Mouse (Mus musculus) ovary, postnatal 10 days (tissue): ENCODE measurements at regions not wholly inside any gene's neighbourhood (a gene's known extent, or its start where the extent isn't known, plus 50 kb on each side); places are given as distances from the start of the nearest gene placed in this dataset.

ENCODE experiments used
- DNase-seq: peaks from one replicate; pipeline ENCODE4 v3.0.0; 2022; ENCODE audit warnings: low spot score

- no peak for DNase-seq
Observed at GRCm38 (mm10) chr19:15214651-15215050, 616.8 kb upstream of the Tle4 start.

DNA sequence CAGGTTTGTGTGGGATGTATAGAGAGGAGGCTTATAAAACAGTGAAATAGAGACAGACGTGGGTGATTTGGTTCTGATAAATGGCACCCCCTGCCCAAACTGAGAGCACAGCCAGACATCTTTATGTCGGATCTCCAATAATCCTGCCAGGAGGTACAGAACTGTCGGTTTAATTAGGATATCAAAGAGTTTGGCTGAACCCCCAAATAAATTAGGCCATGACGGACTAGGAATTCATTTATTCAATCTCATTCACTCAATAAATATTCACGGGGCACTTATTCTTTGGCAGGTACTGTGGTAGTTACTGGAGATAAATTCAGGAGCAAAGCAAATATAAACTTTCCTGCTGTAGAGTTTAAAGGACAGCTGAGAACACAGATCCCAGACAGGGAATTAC lies 615.0 kb upstream of the Tle4 start:
- no peak for DNase-seq

- DNase-seq = no peak
Observed at GRCm38 (mm10) chr19:15203039-15203438, 605.2 kb upstream of the Tle4 start.

- no peak for DNase-seq
Observed at GRCm38 (mm10) chr19:15201262-15201661, 603.4 kb upstream of the Tle4 start.

DNA sequence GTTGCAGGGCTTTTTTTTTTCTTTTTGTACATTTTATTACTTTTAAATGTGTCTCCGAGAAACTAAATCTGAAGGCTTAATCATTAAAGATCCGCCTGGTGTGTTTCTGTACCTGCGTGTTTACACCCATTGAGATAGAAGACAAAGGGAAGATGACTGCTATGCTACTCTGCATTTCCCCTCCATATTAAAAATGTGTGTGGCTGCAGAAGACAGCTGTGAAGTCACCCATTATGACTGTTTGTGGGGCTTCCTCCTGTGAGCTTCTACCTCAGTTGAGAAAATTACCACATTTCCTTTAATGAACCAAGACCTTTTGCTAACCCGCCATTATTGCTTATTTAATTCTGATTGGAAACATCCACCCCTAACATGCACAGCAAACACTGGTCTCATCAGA lies 602.9 kb upstream of the Tle4 start:
- DNase-seq = no peak

GRCm38 (mm10) chr19:15200361-15200760 lies 602.5 kb upstream of the Tle4 start:
- no peak for DNase-seq

DNA sequence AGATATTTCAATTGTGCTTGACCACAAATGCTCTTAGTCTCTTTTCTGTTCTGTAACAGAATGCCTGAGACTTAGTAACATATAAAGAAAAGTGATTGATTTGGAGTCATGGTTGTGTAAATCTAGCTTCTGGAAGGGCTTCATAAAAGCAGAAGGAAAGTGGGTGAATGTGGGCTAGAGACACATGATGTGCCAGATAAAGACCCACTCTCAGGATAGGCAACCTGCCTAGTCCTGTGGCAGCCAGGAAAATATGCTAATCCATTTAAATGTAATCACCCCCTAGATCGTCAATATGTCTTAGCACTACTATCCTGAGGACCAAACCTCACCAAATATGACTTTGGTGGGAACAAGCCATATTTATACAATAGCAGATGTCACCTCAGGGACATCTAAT lies 601.8 kb upstream of the Tle4 start:
- no peak for DNase-seq

DNA sequence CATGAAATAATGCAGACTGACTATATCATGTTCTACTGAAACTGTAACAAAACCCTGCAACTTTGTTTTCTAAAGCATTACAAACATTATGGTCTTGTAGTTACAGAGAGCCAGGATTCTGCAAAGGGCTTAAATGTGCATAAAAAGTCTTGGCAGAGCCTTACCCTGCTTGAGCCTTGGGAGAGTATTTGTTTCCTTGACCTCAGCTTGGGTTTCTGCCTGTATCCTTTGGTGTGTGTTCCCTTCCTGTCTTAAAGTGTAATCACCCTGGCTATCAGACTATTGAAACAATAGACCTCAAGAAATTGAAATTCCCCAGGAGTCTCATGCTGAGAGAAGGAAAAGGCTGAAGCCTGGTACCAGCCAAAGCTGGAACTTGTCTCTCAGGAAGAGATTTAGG lies 577.4 kb upstream of the Tle4 start:
- no peak for DNase-seq

DNA sequence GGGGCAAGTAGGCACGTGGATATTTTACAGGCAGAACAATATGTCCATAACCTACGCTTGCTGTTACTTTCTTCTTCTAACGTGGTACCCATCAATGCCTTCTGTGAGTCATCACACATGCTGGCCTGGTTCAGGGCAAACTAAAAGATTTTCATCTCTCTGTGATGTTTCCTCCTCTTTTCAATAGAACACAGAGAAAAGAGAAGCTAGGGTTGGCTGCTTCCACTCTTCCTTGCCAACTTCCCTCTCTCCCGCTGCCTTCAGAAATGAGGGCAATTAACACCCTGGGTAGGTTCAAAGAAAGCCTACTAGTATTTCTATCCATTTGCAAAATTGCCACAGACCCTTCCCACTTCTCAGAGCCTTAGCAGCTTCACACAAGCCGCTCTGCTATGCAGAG lies 575.5 kb upstream of the Tle4 start:
- DNase-seq = no peak

DNA sequence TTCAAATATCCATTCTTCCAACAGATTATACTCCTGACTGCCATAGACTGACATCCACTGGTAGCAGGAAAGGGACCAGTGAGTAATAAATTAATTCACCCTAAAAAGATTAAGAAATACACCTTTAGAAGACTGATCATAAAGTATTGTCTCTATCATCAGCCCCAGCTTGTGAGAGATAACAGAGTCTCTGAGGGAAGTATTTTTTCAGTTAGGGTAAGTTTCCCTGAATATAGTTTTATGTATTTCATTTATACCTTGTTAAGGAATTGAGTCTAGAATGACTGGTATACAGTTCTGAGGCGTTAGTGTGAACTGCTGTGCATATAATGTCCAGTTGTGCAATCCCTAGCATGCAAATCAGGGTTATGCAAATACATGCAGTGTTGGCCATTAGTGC lies 569.3 kb upstream of the Tle4 start:
- no peak for DNase-seq

DNA sequence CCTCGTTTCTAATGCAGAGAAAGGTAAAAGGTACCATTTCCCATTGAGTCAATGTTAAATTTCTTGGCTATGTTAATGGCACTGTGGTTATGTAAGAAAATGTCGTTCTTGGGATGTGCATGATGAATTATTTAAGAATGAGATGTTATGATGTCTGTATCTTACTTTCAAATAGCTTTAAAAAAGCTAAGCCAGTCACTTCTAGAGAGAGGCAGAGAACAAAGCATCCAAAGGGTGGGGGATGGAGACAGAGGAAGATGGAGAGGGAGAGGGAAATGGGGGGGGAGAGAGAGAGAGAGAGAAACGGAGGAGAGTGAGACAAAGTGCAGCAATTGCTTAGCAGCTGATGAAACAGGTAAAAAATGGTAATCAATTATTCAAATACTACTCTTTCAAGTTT lies 562.8 kb upstream of the Tle4 start:
- no peak for DNase-seq

DNA sequence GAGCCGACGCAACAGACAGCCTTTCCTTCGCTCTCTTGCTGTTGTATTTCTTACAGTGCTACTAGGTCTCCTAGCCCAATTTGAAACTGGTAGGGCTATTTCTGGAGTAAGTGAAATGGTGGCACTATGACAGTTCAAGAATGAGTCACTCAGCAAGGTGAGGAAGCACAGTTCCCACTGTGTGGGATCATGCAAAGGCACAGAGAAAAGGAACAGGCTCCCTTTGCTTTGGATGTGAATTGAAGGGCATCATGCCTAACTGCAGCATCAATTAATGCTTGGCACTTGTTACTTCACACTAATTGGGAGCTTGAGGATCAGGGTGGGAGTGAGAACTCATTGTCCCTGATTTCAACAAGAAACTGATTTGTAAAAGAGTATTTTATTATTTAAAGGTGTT lies 560.8 kb upstream of the Tle4 start:
- no peak for DNase-seq

GRCm38 (mm10) chr19:15158177-15158576 lies 560.3 kb upstream of the Tle4 start:
- no peak for DNase-seq

GRCm38 (mm10) chr19:15154693-15155092 lies 556.8 kb upstream of the Tle4 start:
- DNase-seq = no peak

- no peak for DNase-seq
Observed at GRCm38 (mm10) chr19:15146325-15146724, 548.5 kb upstream of the Tle4 start.

DNA sequence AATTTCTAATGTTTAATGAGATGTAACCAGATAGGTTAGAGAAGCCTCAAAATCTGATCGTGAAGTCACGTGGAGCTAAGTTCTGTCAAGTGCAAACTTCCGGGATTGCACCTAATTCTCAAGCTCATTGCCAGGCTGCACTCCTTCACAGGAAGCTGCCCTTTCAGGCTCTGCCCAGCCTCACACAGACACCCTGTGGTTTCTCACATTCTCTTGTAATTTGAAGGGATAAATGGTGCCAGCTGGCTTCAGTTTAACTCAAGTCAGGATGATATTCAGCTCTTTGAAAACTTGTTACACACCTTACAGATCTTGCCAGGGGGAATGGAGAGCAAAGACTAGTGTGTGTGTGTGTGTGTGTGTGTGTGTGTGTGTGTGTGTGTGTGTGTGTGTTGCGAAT lies 529.3 kb upstream of the Tle4 start:
- no peak for DNase-seq

DNA sequence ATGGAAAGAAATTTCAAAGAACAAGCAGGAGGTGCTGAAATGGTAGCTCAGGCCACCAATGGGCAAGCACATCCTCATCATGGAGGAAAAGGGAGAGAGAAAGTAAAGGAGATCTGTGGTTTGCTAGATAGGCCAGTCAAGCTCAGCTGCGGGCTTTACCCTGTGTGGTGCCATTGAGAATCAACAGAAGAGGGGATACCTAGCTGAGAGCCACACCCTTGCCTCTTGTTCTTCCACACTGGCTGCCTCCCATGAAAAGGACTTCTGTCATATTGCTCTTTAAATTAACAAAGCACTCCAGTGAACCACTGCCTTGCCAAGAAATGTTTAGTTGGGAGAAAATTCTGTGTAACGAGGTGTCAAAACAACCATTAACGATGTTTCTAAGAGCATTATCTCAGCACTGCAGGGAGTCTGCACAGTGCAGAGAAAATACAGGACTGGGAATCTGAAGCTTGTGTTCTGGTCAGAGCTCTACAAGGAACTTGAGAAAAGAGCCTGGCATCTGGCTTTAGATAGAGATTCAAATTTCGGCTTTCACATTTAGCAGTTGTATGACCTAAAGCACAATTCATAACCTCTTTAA lies 510.7 kb upstream of the Tle4 start:
- no peak for DNase-seq

DNA sequence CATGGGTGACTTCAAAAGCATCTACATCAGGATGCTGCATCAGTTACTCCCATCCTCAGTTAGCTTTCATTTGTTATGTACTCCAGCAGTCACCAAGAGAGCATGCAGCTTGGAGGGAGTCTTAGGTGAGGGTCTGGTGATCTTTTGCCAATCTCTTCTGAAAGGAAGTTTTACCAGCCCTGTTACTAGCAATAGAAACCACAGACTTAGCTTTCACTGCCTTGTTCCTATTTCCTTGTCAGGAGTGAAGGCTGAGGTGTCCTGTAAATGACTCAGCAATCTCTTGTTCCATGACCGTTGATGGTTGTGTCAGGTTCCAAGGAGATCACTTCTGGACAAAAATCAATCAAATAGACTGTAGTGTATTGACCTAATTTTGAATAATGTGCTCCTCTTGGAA lies 497.2 kb upstream of the Tle4 start:
- DNase-seq = no peak

DNA sequence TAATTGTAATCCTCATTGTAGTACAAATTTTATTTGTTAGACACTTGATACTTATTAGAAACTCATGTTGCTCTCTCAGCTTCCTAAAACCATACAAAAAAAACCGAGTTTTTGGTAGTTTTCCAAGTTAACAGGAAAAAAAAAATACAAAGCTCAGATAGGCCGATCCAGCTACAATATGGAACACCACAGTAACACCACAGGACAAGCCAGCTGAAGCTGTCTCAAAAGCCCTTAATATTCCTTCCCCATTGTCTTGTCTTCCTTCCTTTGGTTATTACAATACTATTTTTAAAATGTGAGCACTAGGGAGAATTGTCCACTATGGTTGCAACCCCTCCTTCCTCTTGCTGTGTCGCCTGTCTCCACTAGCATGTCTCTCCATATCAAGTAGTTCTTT lies 495.7 kb upstream of the Tle4 start:
- DNase-seq = no peak

DNA sequence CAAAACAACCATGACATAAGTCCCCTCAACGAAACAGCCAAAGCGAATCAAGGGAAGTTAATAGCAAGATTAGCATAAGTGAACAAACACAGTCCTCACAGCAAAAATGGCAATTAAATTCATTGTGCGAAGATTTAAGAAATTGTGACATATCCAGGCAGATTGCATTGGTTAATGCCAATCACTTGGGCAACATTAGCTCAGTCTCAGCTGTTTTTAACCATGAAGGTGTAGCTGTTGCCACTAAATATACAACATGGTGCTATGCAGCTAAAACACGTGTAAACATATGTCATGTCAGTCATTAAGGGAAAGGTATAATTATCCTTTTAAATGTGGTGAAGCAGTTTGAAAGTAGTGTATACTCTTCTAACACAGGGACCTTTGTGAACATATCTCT lies 482.8 kb upstream of the Tle4 start:
- no peak for DNase-seq

GRCm38 (mm10) chr19:15057801-15058200 lies 459.9 kb upstream of the Tle4 start:
- DNase-seq = no peak

DNA sequence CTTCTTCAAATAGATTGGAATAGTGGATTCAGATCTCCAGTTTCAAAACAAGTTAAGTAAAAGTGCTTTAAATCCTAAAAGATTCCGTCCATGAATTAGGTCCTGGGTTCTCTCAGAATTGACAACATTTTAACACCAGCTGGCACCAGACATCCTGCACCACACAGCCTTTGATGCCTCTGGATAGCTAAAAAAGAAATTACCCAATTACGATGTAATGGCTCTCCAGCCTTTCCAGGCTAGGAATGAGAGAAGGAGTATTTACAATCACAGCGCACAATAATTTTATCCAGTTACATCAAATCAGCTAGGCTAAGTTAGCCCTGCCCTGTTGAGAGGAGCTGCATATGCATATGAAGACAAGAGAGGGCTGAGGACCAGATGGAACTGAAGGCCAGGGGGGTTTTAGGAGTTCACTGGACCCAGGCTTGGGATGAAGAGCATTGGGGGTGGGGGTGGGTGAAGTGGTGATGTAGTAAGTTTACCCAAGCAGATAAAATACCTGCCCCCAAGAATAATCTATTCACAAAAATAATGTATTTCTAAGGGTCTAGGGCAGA lies 455.8 kb upstream of the Tle4 start:
- no peak for DNase-seq

DNA sequence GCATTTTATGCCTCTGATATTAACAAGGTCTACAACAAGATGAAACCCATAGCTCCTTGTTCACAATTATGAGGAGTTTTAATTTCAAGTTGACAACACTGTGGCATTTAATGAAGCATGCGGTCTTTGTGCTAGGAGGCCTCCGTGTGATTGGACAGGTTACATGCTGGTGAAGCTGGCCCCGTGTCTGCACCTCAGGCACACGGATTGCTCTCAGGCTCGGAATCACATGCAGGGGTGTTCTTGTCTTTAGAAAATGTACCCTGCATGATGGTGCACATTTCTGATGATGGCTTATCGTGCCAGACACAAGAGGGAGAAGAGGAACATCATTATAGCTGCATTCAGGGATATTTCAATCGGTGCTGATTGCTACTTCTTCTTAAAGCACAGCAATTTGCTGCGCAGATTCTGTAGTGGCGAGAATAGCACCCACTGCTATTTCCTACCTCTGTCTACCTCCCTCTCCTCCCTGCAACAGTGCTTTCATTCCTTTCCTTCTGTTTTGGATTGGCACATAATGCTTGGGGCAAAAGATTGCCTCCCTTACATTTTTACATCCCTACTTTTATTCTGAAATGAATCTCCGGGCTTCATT lies 454.9 kb upstream of the Tle4 start:
- DNase-seq = no peak

- DNase-seq = no peak
Observed at GRCm38 (mm10) chr19:15047896-15048295, 450.0 kb upstream of the Tle4 start.
